Mouse (Mus musculus): ENCODE results near the gene Tmem183a. TPM values are rescaled to one million over a fixed set of nuclear protein-coding genes. Genes with fewer than 3 reads are reported as not detected.
A peak's percentile ranks its signal among the peaks of the same experiment; 100 is the strongest.

The Tmem183a gene
- polyA plus RNA-seq, 1 experiment from 2014 or later, result 58.8 TPM

DNA sequence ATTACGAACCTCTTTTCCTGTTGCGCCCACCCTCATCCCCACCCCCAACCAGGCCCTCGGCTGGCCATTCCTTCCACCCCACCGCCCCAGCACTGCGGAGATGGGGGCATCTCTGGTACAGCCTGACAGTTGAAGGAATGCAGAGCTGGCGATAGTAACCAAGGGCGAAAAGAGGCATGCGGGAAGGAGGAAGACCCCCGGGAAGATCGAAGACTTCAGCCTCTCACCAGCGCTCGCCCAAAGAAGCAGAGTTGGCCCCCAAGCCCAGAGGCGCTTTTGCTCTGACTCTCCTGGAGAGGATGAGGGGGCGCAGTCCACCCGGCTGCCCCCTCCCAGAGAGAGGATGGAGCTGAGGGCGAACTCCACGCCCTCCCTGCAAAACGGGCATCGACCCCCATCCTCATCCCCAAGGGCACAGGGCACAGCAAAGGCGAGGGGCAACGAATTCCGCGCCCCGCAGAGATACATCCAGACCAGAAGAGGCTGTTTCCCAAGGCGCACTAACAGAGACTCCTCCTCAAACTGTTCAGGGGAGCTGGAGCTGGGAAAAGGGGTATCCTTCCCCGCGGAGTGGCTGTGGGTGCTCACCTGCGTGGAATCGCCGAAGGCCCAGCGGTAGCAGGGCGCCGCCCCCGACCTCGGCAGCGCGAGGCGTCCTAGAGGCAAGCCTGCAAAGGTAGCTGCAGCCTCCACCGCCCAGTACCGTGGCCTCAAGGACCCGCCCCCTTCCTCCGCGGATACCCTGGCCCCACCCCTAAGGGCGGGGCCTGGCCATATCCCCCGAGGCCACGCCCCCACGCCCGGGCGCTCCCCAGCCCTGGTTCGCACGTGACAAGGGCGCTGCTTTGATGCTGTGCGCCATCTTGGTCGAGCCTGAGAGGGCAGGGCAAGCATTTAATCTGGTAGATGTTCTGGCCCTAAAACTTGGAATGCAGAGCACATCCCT, 17.5 kb downstream of the Tmem183a start:
- DNase-seq, result peak; percentile 87
- H3K4me3 ChIP-seq (replicated peaks), result peak overlapping the region; percentile 48
- H3K36me3 ChIP-seq, result peaks cover 27% of the 10 kb centered on the region
- ATAC-seq (ENCODE audit: low read depth), result peak; percentile 92
- H3K27me3 ChIP-seq, result peaks cover 26% of the 10 kb centered on the region
- no peaks in the 10 kb centered on the region for H3K9me3 ChIP-seq (replicated peaks)
- peak overlapping the region; percentile 53 for H3K9ac ChIP-seq
- WGBS (ENCODE audit: insufficient replicate concordance), result 3% methylated on average over 51 of the region's 54 CpGs
- H3K4me2 ChIP-seq, result peak overlapping the region; percentile 76
- H3K4me1 ChIP-seq (replicated peaks), result peaks cover 20% of the 10 kb centered on the region
- H3K27ac ChIP-seq, result no peak overlapping the region

DNA sequence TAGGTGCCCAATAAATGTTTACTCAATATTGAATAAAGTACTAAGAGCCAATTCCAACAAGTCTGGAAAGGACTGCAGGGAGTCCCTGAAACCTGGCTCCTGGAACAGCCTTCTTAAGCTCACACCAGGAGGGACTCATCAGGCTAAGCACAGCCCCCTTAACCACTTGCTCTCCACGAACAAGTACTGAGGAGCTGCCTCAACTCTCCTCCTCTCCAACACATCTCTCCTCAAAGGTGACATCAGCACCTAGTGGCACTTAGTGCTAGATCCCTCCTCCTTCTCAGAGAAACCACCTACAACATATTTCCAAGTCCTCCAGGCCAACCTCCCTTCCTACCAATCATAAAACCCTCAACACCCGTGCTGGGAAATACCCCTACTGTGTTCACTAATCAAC, 18.2 kb downstream of the Tmem183a start:
- DNase-seq (no peak), ATAC-seq (ENCODE audit: low read depth) (no peak)
- 36% methylated on average over 2 of the region's 2 CpGs for WGBS (ENCODE audit: insufficient replicate concordance)
- H3K27ac ChIP-seq, result no peak overlapping the region
- no peak overlapping the region for H3K9ac ChIP-seq
- H3K4me3 ChIP-seq (replicated peaks), result no peak overlapping the region
- peaks cover 24% of the 10 kb centered on the region for H3K36me3 ChIP-seq
- H3K4me2 ChIP-seq, result peak overlapping the region; percentile 76; the same call in 1 of the 2 replicates
- peaks cover 20% of the 10 kb centered on the region for H3K4me1 ChIP-seq (replicated peaks)
- H3K9me3 ChIP-seq (replicated peaks), result no peaks in the 10 kb centered on the region
- H3K27me3 ChIP-seq, result peaks cover 26% of the 10 kb centered on the region

DNA sequence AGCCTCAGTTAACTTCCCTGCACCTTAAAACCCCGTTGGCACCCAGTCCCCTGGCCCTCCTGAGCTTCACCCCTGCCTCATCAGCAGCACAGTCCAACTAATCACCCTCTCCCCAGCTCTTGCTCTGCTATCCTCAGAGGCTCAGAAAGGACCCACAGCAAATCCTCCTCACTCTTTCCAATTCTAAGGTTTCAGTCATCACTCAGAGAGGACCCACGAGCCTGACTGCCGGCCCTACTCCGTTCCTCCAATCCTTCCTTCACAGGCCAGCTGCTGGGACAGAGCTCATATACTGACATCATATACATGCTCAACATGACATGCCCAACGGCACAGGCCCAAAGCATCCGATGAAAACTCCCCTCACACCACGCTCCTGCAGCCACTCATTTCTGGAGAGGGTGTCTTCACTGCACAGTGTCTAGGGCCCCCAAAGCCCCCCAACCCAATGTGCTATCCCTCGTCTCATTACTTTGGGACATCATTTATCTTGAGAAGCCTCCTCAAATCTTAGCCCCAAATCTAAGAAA, 18.9 kb downstream of the Tmem183a start:
- no peak overlapping the region for H3K9ac ChIP-seq
- no peak for DNase-seq
- 76% methylated on average over 8 of the region's 8 CpGs for WGBS (ENCODE audit: insufficient replicate concordance)
- peaks cover 20% of the 10 kb centered on the region for H3K4me1 ChIP-seq (replicated peaks)
- no peaks in the 10 kb centered on the region for H3K9me3 ChIP-seq (replicated peaks)
- peaks cover 21% of the 10 kb centered on the region for H3K36me3 ChIP-seq
- peaks cover 26% of the 10 kb centered on the region for H3K27me3 ChIP-seq
- no peak for ATAC-seq (ENCODE audit: low read depth)
- H3K27ac ChIP-seq, result no peak overlapping the region
- H3K4me3 ChIP-seq (replicated peaks), result no peak overlapping the region
- H3K4me2 ChIP-seq, result no peak overlapping the region

DNA sequence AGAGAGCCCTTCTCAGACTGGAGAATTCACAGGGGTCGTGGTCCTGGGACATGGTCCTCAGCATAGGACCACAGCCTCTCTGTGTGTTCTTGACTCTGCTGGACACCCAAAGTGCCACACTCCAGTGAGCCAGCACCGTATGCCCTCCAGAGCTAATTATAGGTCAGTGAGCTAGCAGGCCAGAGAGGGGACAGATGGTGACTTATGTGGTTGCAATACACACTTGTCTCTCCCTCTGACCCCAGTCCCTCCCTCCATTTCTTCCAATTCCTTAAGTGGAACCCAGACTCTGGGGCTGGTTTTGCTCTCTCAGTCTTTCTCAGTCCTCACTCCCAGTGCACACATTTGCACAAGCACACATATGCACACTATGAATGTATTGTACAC, 19.5 kb downstream of the Tmem183a start:
- DNase-seq (no peak), ATAC-seq (ENCODE audit: low read depth) (no peak)
- peaks cover 26% of the 10 kb centered on the region for H3K27me3 ChIP-seq
- no peak overlapping the region for H3K4me3 ChIP-seq (replicated peaks)
- H3K9me3 ChIP-seq (replicated peaks), result no peaks in the 10 kb centered on the region
- H3K4me1 ChIP-seq (replicated peaks), result peaks cover 20% of the 10 kb centered on the region
- H3K4me2 ChIP-seq, result no peak overlapping the region
- WGBS (ENCODE audit: insufficient replicate concordance), result 57% methylated on average over 2 of the region's 2 CpGs
- H3K36me3 ChIP-seq, result peaks cover 16% of the 10 kb centered on the region
- no peak overlapping the region for H3K9ac ChIP-seq
- H3K27ac ChIP-seq, result no peak overlapping the region

DNA sequence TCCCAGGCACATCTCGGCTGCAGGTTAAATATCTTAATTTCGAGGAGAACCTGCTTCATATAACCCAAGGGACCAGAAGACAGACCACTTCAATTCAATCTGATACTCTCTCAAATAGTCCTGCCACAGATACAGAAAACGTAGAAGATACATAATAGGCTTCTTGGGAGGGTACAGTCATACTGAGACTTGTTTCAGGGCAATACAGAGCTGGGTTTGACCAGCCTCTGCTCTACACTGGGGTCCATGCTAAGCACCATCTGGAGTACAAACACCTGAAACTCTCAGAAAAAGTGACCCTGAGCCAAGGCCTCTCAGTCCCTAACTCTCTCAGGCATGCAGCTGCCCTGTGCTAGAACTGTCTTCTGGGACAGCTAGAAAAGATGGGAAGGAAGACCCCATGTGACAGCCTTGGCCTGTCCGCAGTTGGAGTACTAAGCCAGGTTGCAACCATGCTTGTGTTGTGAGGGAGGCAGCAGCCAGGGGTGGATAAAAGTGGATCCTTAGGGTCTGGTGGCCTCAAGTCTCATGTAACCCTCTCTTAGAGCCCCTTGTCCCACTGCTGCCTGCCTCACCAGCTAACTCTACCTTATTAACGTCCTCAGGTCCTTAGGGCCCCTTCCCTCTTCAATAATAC, 20.0 kb downstream of the Tmem183a start:
- peaks cover 20% of the 10 kb centered on the region for H3K4me1 ChIP-seq (replicated peaks)
- H3K27ac ChIP-seq, result no peak overlapping the region
- H3K4me2 ChIP-seq, result no peak overlapping the region
- H3K27me3 ChIP-seq, result peaks cover 26% of the 10 kb centered on the region
- 61% methylated on average over 5 of the region's 5 CpGs for WGBS (ENCODE audit: insufficient replicate concordance)
- no peak overlapping the region for H3K4me3 ChIP-seq (replicated peaks)
- H3K36me3 ChIP-seq, result peaks cover 12% of the 10 kb centered on the region
- DNase-seq (no peak), ATAC-seq (ENCODE audit: low read depth) (no peak)
- H3K9me3 ChIP-seq (replicated peaks), result no peaks in the 10 kb centered on the region
- H3K9ac ChIP-seq, result no peak overlapping the region

DNA sequence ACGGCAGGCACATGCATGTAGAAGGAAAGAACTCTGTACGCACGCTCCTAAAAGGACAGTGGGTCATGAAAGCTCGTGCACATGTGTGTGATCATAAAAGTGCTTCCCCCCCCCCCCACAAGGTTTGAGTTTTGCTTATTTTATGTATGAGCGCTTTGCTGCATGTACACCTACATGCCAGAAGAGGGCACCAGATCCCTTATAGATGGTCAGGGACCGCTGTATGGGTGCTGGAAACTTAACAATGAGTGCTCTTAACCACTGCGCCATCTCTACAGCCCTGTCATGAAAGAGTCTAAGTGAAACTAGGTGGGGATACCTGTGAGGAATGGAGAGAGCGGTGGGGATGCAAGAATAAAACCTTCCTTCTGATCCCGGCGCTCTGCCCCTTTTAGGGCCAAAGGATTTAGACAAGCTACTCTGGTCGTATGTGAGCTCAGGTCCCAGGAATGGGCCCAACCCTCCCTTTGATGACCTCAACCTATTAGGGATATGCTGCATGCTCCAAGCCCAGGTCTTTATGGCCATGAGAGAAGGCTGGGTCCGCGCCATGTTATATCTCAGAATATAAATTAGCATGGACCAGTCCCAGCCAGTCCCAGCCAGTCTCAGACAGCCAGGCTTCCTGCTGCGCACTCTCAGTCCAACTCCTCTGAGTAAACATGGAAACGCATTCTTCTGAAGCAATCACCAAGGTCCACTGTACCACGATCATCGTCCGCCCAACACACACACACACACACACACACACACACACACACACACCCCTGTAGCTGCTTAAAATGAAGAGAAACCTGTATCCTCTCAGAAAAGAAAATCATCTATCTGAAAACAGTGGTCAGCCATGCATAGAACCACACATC, 21.8 kb downstream of the Tmem183a start:
- Histone ChIP-seq H3K4me3 (replicated peaks) (no peak overlapping the region), H3K27ac (no peak overlapping the region), H3K9me3 (replicated peaks) (no peaks in the 10 kb centered on the region), H3K36me3 (no peaks in the 10 kb centered on the region), H3K27me3 (peaks cover 26% of the 10 kb centered on the region), H3K4me2 (no peak overlapping the region), H3K4me1 (replicated peaks) (peaks cover 27% of the 10 kb centered on the region), H3K9ac (no peak overlapping the region)
- ATAC-seq (ENCODE audit: low read depth), result no peak
- WGBS (ENCODE audit: insufficient replicate concordance), result 83% methylated on average over 18 of the region's 18 CpGs
- no peak for DNase-seq

DNA sequence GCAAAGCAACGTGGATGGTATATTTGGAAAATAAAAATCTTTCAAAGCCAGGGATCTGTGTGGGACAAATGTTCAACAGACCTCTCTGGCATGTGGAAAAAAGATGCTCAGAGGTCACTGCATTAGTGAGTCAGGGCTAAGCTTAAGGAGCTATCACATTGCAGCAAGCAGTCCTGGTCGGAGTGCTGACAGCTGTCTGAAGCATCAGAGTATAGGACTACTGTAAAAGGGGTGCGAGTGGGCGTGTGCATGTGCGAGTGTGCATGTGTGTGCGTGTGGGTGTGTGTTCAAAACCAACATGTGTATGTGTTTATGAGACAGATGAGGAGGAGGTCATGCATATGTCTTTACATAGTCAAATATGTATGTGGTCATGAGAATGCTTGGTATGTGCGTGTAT, 22.6 kb downstream of the Tmem183a start:
- Histone ChIP-seq H3K9ac (no peak overlapping the region), H3K4me3 (replicated peaks) (no peak overlapping the region), H3K36me3 (no peaks in the 10 kb centered on the region), H3K9me3 (replicated peaks) (no peaks in the 10 kb centered on the region), H3K4me2 (no peak overlapping the region), H3K27ac (no peak overlapping the region), H3K27me3 (peaks cover 22% of the 10 kb centered on the region), H3K4me1 (replicated peaks) (peaks cover 27% of the 10 kb centered on the region)
- DNase-seq (no peak), ATAC-seq (ENCODE audit: low read depth) (no peak)
- 82% methylated on average over 7 of the region's 7 CpGs for WGBS (ENCODE audit: insufficient replicate concordance)

DNA sequence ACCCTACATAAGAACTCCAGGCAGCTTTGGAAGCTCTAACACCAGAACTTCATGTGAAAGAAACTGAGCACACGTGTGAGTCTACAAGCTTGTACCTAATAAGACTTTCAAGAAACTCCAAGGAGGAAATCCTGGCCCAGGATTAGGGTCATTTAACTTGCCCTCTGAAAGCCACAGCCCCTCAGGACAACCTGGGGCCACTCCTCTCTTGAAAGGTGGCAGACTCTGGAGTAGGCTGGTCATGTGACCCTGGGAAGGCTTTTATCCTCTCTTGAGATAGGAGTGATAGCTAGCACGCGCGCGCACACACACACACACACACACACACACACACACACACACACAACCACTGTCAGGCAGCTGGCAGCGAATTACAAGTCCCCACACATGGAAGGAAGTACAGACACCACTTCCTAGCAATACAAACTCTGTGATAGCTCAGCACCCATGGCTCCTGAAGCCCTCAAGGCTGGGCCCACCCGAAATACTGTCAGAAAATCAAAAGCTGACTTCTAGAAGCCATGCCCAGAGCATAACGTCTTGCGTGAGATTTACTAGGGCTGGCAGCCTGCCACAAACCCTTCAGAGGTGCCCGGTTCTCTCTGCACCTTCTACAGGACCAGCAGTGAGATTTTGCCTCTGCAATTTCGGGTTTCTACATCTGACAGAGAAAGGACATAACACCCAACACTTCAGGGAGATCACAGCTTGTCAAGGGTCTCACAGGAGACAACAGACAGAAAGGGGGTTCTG, 24.6 kb downstream of the Tmem183a start:
- H3K36me3 ChIP-seq, result no peaks in the 10 kb centered on the region
- H3K27ac ChIP-seq, result no peak overlapping the region; the same call in 1 of the 2 replicates
- WGBS (ENCODE audit: insufficient replicate concordance), result 74% methylated on average over 11 of the region's 11 CpGs
- H3K27me3 ChIP-seq, result 0 out of 2 replicates have a peak, but pooled peaks cover 5% of the 10 kb centered on the region
- H3K4me1 ChIP-seq (replicated peaks), result peaks cover 29% of the 10 kb centered on the region
- H3K9me3 ChIP-seq (replicated peaks), result no peaks in the 10 kb centered on the region
- no peak for ATAC-seq (ENCODE audit: low read depth)
- H3K4me2 ChIP-seq, result no peak overlapping the region
- no peak overlapping the region for H3K4me3 ChIP-seq (replicated peaks)
- H3K9ac ChIP-seq, result no peak overlapping the region
- DNase-seq, result no peak

DNA sequence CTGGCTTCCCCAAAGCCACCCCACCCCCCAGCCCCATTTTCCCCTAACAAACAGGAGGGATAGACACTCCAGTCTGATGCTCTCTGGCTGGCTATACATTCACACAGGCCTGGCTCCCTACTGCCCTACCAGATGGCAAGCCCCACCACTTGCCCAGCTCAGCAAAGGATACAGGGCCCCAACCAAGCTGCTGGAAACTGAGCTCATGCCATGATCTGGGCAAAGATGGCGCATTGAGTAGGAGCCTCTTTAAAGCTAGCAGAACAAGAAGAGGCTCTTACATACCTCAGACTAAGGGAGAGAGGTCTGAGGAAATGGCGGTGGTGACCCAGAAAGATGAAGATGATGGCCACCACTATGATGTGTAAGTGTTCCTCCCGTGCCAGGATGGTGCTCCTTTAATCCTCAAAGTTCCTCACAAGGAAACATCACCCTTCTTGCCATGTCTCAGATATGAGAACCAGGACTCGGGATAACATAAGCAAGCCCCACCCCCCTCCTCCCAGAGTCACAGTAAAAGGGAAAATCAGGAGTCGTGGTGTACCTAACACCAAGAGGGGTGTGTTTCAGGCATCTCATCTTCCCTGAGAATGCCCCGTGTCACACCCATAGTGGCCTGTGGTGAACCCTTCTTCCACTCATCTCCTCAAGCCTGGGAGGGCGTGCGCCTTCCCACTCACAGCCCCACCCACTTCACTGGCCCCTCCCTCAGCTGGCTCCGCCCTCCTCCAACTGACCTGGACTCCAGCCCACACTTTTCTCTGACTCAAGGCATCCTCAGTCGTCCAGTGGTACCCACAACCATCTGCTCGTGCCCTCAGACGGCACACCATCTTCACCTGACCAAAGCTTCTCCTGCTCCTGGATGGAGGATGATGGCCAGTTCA, 25.6 kb downstream of the Tmem183a start:
- Histone ChIP-seq H3K4me2 (no peak overlapping the region), H3K9me3 (replicated peaks) (no peaks in the 10 kb centered on the region), H3K4me1 (replicated peaks) (peaks cover 29% of the 10 kb centered on the region), H3K9ac (no peak overlapping the region), H3K27ac (no peak overlapping the region), H3K36me3 (no peaks in the 10 kb centered on the region), H3K4me3 (replicated peaks) (no peak overlapping the region), H3K27me3 (no peaks in the 10 kb centered on the region)
- ATAC-seq (ENCODE audit: low read depth), result no peak
- WGBS (ENCODE audit: insufficient replicate concordance), result 65% methylated on average over 12 of the region's 12 CpGs
- DNase-seq, result peak; percentile 28
